Mouse (Mus musculus) left cerebral cortex, postnatal 36 days (tissue): Measurements from ENCODE around the gene Oosp1. TPM values are rescaled to one million over a fixed set of nuclear protein-coding genes. Genes with fewer than 3 reads are reported as not detected.

ENCODE experiments used
- DNase-seq, 2 experiments: peaks; one replicate each; pipeline ENCODE4 v3.0.0; 2021 to 2022; ENCODE audit warnings: low spot score in 2 of 2, mixed read lengths in 1 of 2
- intact Hi-C: fragments of 180-260 bp; cut with DNase I; formaldehyde crosslinking; loops from one replicate; pipeline ENCODE4 v1.15.1; 2025
- total RNA-seq, 2 experiments: library from RNA; stranded (reverse); gene quantifications; 2 replicates each; pipeline ENCODE4 v1.2.3; 2021

Gene Oosp1
- total RNA-seq, 2 experiments from 2014 or later, result not detected

- no peak for DNase-seq
- intact Hi-C loops, result no loop called here
Observed at GRCm38 (mm10) chr19:11625231-11625630, 65.7 kb downstream of the Oosp1 start.

DNA sequence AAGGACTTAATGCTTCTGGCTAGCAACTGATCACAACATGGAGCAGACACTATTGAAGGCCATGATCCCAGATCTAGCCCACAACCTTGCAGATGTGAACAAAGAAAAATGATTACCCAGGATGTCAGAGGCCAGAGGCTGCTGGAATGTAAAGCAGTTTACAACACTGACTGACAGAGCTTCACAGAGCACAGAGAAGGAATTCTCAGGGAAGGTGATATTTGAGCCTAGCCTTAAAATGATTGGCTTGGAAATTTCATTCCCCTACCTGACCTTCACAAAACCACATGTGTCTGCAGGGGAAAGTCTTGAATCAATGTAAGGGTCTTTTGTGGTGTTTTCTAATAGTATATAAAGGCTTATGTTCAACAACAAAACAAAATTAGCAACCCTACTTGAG is 66.2 kb downstream of the Oosp1 start:
- intact Hi-C loops, result no loop called here
- DNase-seq, result no peak

GRCm38 (mm10) chr19:11623551-11623950 is 67.4 kb downstream of the Oosp1 start, which contains the start of gene Ms4a2:
Ms4a2 (minus strand) TSS chr19:11623719.
- intact Hi-C loops, result no loop called here
- DNase-seq, result no peak

GRCm38 (mm10) chr19:11617983-11618382 is 73.0 kb downstream of the Oosp1 start:
- intact Hi-C loops, result no loop called here
- no peak for DNase-seq

Other genes with a start within 250 kb of the Oosp1 start
- not detected for gene Ms4a4b, start 247.6 kb downstream of the Oosp1 start, total RNA-seq
- gene Ms4a6c, start 221.8 kb downstream of the Oosp1 start, total RNA-seq, result 1 to 10 TPM; 1.7 TPM
- gene Gm8369, start 205.2 kb downstream of the Oosp1 start, total RNA-seq, result 1 to 10 TPM in 1 of 2 experiments, under 1 TPM in 1; 0.59 to 1.2 TPM
- 1 to 10 TPM in 1 of 2 experiments, under 1 TPM in 1; 0.94 to 1.5 TPM for gene Ms4a6b, start 174.6 kb downstream of the Oosp1 start, total RNA-seq
- gene Ms4a4d, start 154.3 kb downstream of the Oosp1 start, total RNA-seq, result not detected
- gene Ms4a6d, start 86.3 kb downstream of the Oosp1 start, total RNA-seq, result 1 to 10 TPM; 1.3 to 1.6 TPM
- not detected for gene Ms4a2, start 67.4 kb downstream of the Oosp1 start, total RNA-seq
- gene Ms4a3, start 50.3 kb downstream of the Oosp1 start, total RNA-seq, result not detected
- gene Oosp2, start 30.6 kb downstream of the Oosp1 start, total RNA-seq, result not detected
- gene Oosp3, start 5.9 kb upstream of the Oosp1 start, total RNA-seq, result not detected
- gene Gif, start 56.4 kb upstream of the Oosp1 start, total RNA-seq, result not detected
- 10 to 100 TPM; 40.6 to 42.7 TPM for gene Mrpl16, start 79.2 kb upstream of the Oosp1 start, total RNA-seq
- gene Stx3, start 128.3 kb upstream of the Oosp1 start, total RNA-seq, result 10 to 100 TPM; 22.9 to 30.1 TPM
- gene Olfr1417, start 148.1 kb upstream of the Oosp1 start, total RNA-seq, result not detected
- not detected for gene Olfr1418, start 169.9 kb upstream of the Oosp1 start, total RNA-seq
- gene Olfr1419, start 184.0 kb upstream of the Oosp1 start, total RNA-seq, result not detected
- gene Olfr1420, start 195.4 kb upstream of the Oosp1 start, total RNA-seq, result not detected
- 10 to 100 TPM; 18.5 to 19.6 TPM for gene Patl1, start 221.2 kb upstream of the Oosp1 start, total RNA-seq